Mouse (Mus musculus) limb, embryonic 15.5 days (tissue): Measurements from ENCODE around the gene Syk. TPM values are rescaled to one million over a fixed set of nuclear protein-coding genes. Genes with fewer than 3 reads are reported as not detected.

Experiments
- ATAC-seq: fragments of 200-750 bp; cut with Nextera tagmentation; 2 replicates; pipeline ENCODE4 v1.8.0; 2017; ENCODE audit warnings: low read depth, moderate TSS enrichment; ENCODE audit not compliant: insufficient number of reproducible peaks, low FRiP score, low TSS enrichment
- H3K27ac ChIP-seq: fragments of 300-500 bp; sonication (generic); 2 replicates; pipeline ENCODE4 v1.5.1; 2015; ENCODE audit warnings: moderate library complexity, mild to moderate bottlenecking, inconsistent platforms
- H3K27me3 ChIP-seq: fragments of 300-500 bp; sonication (generic); 2 replicates; pipeline ENCODE4 v1.6.1; 2015; ENCODE audit warnings: inconsistent platforms
- H3K36me3 ChIP-seq: fragments of 300-500 bp; sonication (generic); 2 replicates; pipeline ENCODE4 v1.6.1; 2015; ENCODE audit warnings: inconsistent platforms
- H3K4me1 ChIP-seq: fragments of 300-500 bp; sonication (generic); 2 replicates; pipeline ENCODE4 v1.6.1; 2015; ENCODE audit warnings: inconsistent platforms
- H3K4me2 ChIP-seq: fragments of 300-500 bp; sonication (generic); 2 replicates; pipeline ENCODE4 v1.6.1; 2015; ENCODE audit warnings: mild to moderate bottlenecking, inconsistent platforms
- H3K4me3 ChIP-seq: fragments of 300-500 bp; sonication (generic); 2 replicates; pipeline ENCODE4 v1.5.1; 2015; ENCODE audit warnings: mild to moderate bottlenecking, inconsistent platforms
- H3K9ac ChIP-seq: fragments of 300-500 bp; sonication (generic); 2 replicates; pipeline ENCODE4 v1.6.1; 2015; ENCODE audit warnings: inconsistent platforms
- H3K9me3 ChIP-seq: fragments of 300-500 bp; sonication (generic); 2 replicates; pipeline ENCODE4 v1.6.1; 2016; ENCODE audit warnings: inconsistent platforms
- WGBS: fragments of 180-500 bp; shearing (Covaris S2); methylation state at CpG from one replicate; pipeline ENCODE4 v1.1.7; 2015; 5-methylcytosine and 5-hydroxymethylcytosine counted together
- polyA plus RNA-seq: library from polyadenylated mRNA; unstranded; fragments of >200 nt; fragmentation: Nextera tagmentation; extraction: Ambion mirVana; gene quantifications from 2 replicates; pipeline ENCODE4 v1.2.1, GENCODE M21; 2015

The Syk gene
- polyA plus RNA-seq, 1 experiment from 2014 or later = 2.9 TPM

DNA sequence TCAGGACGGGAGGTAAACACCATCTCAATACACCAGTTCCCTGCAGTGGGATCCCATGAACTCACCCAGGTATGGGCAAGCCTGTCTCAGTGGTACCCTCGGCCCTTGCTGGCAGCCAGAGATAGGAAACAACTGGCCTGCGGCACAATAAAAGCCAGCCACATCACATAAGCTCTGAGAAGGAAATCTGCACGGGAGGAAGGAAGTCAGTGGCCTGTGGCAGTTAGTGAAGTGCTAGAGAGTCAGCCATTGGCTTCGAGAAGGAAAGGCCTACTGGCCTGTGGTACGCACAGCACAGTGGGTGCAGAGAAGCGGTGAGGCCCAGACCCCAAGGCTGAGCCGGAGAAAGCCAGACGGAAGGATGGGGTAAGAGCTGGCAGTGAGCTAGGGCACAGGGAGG is 31.7 kb upstream of the Syk start:
- no peak overlapping the region for H3K27ac ChIP-seq
- 80% methylated on average over 9 of the region's 9 CpGs for WGBS
- no peaks in the 10 kb centered on the region for H3K4me1 ChIP-seq
- H3K4me3 ChIP-seq = no peak overlapping the region
- no peak for ATAC-seq
- no peaks in the 10 kb centered on the region for H3K27me3 ChIP-seq
- no peak overlapping the region for H3K4me2 ChIP-seq
- no peaks in the 10 kb centered on the region for H3K36me3 ChIP-seq
- H3K9me3 ChIP-seq = no peaks in the 10 kb centered on the region
- no peak overlapping the region for H3K9ac ChIP-seq

DNA sequence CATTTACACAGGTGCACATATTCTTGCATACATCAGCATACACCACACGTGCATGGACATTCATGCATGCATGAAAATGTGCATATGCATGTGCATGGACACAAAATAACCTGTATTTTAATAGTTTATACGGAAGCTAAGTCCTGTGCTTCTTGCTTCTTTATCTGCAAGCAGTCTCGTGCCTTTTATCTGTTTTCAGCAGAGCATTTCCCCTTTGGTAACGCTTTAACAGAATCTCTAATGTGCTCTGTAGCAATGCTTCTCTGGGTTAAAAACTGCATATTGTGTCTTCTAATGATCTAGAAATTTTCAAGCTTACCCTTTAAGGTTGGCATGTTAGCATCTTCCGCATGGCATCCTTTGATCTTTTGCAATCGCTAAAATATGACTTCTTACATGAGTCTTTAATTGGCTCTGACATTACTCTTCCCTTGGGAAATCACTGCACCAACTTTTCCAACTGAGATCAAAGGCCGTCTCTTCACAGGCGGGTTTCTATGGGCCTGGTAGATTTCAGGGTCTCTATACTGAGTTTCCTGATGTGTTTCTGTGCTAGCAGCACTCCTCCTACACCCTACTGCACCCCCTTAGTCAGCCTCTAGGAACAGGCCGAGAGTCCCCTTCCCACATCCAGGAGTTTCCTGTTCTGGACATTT is 30.0 kb upstream of the Syk start:
- H3K9ac ChIP-seq = no peak overlapping the region
- no peak overlapping the region for H3K27ac ChIP-seq
- no peaks in the 10 kb centered on the region for H3K9me3 ChIP-seq
- WGBS = 59% methylated on average over 9 of the region's 9 CpGs
- H3K4me2 ChIP-seq = no peak overlapping the region
- no peaks in the 10 kb centered on the region for H3K27me3 ChIP-seq
- no peaks in the 10 kb centered on the region for H3K36me3 ChIP-seq
- ATAC-seq = no peak
- H3K4me1 ChIP-seq = no peaks in the 10 kb centered on the region
- no peak overlapping the region for H3K4me3 ChIP-seq

DNA sequence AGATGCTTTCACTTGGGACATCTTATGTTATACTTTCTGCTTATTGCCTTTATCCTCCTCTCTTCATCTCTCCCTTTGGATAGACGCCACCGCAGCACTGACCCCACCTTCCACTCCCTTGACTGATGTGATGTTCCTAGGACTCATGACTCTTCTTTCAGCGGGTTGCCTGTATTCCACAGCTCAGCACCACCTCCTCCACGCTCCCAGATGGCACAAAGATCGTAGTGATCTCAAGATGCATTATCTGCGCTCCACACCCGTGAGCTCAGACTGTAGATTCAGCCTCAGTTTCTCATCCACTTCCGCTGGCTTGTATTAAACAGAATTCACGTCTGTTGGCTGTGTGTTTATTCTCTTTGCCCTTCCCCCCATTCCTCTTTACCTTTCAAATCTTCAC is 28.3 kb upstream of the Syk start:
- ATAC-seq = no peak
- no peak overlapping the region for H3K27ac ChIP-seq
- no peaks in the 10 kb centered on the region for H3K4me1 ChIP-seq
- no peak overlapping the region for H3K4me2 ChIP-seq
- no peaks in the 10 kb centered on the region for H3K36me3 ChIP-seq
- H3K4me3 ChIP-seq = no peak overlapping the region
- WGBS = 84% methylated on average over 9 of the region's 9 CpGs
- H3K9me3 ChIP-seq = no peaks in the 10 kb centered on the region
- no peak overlapping the region for H3K9ac ChIP-seq
- no peaks in the 10 kb centered on the region for H3K27me3 ChIP-seq

DNA sequence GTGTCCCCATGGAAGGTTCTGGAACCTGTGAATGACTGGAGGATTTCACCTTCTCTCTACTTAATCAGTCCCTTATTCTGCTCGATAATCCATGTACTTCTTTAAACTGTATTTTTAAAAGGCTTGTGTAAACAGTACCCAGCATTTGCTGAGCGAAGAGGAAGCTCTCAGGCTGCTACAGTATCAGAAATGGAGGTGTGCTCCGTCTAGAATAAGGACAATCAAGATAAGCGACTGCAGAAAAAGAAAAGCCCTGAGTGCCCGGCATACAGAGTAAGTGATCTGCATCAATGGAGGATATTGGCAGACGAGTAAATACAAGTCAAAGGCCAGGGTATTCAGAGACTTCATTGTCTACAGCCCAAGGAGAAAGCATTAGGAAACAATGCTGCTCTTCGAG is 25.6 kb upstream of the Syk start:
- no peaks in the 10 kb centered on the region for H3K9me3 ChIP-seq
- no peak overlapping the region for H3K4me3 ChIP-seq
- no peaks in the 10 kb centered on the region for H3K27me3 ChIP-seq
- H3K27ac ChIP-seq = no peak overlapping the region
- H3K9ac ChIP-seq = no peak overlapping the region
- H3K36me3 ChIP-seq = no peaks in the 10 kb centered on the region
- H3K4me1 ChIP-seq = peaks cover 13% of the 10 kb centered on the region; the same call in 1 of the 2 replicates
- WGBS = 81% methylated on average over 7 of the region's 7 CpGs
- H3K4me2 ChIP-seq = no peak overlapping the region
- ATAC-seq = no peak

DNA sequence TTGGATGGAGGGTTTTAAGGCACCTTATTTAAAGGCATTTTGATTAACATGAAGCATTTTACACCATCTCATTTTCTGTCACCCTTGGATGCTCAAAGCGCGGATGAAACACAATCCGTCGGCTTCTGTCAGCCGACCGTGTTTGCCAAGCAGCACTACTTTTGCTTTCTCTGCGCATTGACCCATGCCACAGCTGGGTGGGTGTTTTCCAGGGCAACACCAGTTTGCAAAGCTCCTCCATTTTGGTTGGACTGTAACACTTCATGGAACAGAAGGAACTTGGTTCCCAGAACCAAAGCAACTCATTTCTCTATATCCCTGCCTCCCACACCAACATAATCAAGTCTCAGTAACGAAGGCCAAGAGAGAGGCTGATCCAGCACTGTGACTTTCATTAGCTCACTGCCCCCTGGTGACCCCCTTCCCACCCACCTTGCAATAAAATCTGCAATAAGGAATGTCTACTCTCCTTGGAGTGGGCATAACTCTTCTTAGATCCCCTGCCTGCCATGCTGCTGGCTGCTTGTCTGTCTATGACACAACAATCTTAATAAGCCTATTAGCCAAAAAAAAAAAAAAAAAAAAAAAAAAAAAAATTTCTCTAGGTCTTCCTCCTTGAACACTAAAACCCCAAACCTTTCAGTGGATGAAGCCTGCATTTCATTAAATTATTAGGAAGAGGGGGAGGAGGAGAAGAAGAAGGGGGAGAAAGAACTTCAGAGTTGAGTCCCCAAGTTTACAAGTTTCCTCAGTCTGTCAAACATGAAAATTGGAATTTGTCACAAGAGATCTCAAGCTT is 21.4 kb upstream of the Syk start:
- no peak overlapping the region for H3K4me2 ChIP-seq
- WGBS = 78% methylated on average over 8 of the region's 8 CpGs

DNA sequence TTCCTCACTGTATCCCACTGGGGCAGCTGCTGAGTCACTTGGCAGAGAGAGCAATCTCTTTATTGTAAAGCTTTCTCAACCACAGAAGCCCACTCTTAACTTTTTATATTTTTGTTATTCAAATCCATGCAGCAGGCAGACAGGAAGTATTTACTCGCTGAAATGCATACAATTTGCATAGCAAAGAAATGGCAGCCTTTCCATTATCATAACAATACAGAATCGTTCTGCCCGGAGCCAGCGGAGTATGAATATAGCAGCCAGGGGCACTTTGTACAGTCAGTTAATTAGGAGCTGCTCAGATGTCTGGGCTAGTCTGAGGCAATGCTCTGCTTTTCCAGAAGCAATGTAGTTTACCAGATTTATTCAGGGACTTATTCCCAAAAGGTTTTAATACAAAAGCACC is 20.8 kb upstream of the Syk start:
- no peak overlapping the region for H3K4me2 ChIP-seq

More for the DNA sequence above, 21.4 kb upstream of the Syk start:
- no peak overlapping the region for H3K4me3 ChIP-seq
- H3K27ac ChIP-seq = no peak overlapping the region
- no peaks in the 10 kb centered on the region for H3K36me3 ChIP-seq
- H3K9ac ChIP-seq = no peak overlapping the region
- H3K9me3 ChIP-seq = no peaks in the 10 kb centered on the region
- H3K27me3 ChIP-seq = no peaks in the 10 kb centered on the region
- ATAC-seq = no peak
- peaks cover 13% of the 10 kb centered on the region; the same call in 1 of the 2 replicates for H3K4me1 ChIP-seq

DNA sequence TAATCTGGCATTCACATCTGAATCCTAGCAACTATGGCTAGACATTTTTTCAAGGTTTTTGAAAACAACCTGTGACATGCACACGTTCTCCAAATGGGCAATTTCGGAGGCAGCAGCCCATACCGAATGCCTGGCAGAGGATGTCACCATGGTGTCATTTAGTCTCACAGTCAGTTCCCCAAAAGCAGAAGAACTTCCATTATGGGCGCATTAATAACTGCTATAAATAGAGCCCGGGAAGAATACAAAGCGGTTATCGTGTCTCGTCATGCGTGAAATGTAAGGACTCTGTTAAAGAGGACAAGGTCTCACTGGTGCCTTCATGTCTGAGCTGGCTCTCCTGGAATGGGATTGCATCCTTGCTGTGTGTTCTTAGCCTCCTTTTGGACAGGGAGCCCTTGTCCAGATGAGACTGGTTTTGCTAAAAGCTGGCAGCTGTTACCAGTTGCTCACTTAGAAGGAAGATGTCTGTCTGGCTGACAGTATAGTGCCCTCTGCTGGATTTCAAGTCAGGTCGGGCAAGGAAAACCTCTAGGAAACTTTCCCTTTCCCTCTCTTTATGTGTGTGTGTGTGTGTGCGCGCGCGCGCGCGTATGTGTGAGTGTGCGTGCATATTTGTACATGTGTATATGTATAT is 17.8 kb upstream of the Syk start:
- no peak overlapping the region for H3K4me2 ChIP-seq
- H3K27me3 ChIP-seq = no peaks in the 10 kb centered on the region
- H3K9me3 ChIP-seq = no peaks in the 10 kb centered on the region
- no peak overlapping the region for H3K9ac ChIP-seq
- no peaks in the 10 kb centered on the region for H3K36me3 ChIP-seq
- no peak overlapping the region for H3K27ac ChIP-seq
- H3K4me3 ChIP-seq = no peak overlapping the region
- 86% methylated on average over 18 of the region's 18 CpGs for WGBS
- H3K4me1 ChIP-seq = peaks cover 13% of the 10 kb centered on the region; the same call in 1 of the 2 replicates
- no peak for ATAC-seq

More for the DNA sequence above, 20.8 kb upstream of the Syk start:
- no peaks in the 10 kb centered on the region for H3K9me3 ChIP-seq
- ATAC-seq = no peak
- no peak overlapping the region for H3K9ac ChIP-seq
- H3K4me1 ChIP-seq = peaks cover 13% of the 10 kb centered on the region; the same call in 1 of the 2 replicates
- no peaks in the 10 kb centered on the region for H3K36me3 ChIP-seq
- no peak overlapping the region for H3K4me3 ChIP-seq
- 35% methylated on average over 4 of the region's 4 CpGs for WGBS
- no peak overlapping the region for H3K27ac ChIP-seq
- no peaks in the 10 kb centered on the region for H3K27me3 ChIP-seq

DNA sequence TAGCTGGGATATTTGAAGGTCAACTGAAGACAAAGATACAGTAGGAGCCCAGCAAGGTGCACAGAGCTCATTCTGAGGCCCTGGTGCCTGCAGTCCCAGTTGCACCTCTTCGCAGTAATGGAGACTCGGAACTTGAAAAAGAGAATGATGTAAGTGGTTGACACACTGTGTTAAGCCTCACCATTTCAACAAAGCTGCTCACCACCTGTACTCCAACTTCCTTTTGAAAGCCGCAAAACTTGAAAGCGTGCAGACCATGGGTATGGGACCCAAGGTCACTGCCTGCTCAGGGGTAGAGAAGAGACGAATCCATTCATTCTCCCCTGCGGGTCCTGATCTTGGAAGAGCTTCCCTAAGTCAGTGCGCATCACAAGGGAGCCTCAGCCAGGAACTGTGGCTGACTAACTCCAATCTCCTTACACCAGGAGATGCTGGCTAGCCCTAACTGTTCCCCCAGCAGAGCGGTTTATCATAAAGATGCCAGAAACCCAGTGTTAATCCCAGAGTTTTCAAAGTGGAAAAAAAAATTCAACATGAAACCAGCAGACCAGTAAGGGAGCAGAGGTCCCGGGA is 16.7 kb upstream of the Syk start:
- H3K27me3 ChIP-seq = no peaks in the 10 kb centered on the region
- H3K36me3 ChIP-seq = no peaks in the 10 kb centered on the region
- WGBS = 85% methylated on average over 9 of the region's 9 CpGs
- no peak overlapping the region for H3K9ac ChIP-seq
- H3K4me1 ChIP-seq = peaks cover 9% of the 10 kb centered on the region; the same call in 1 of the 2 replicates
- ATAC-seq = no peak
- no peak overlapping the region for H3K4me2 ChIP-seq
- no peak overlapping the region for H3K27ac ChIP-seq
- H3K9me3 ChIP-seq = no peaks in the 10 kb centered on the region
- H3K4me3 ChIP-seq = no peak overlapping the region

DNA sequence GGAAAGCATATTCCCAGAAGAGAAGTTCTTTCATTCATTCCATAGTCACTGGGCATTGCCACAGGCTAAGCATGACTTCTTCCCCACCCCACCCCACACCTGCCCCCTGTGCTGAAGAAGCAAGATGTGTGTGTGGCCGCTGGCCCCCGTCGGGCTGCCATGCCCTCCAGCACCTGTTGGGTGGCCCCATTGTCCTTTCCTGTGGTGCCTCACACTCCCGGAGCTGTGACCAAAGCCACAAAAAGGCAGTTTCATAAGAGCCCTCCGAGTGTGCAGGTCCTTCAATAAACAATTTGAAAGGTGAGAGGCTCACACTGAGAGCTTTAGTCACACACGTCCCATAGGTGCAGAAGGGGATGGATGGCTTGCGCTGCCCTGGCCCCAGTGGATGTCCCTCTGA is 16.2 kb upstream of the Syk start:
- WGBS = 64% methylated on average over 7 of the region's 7 CpGs
- H3K4me2 ChIP-seq = no peak overlapping the region
- no peak overlapping the region for H3K27ac ChIP-seq
- H3K36me3 ChIP-seq = no peaks in the 10 kb centered on the region
- H3K9ac ChIP-seq = no peak overlapping the region
- no peaks in the 10 kb centered on the region for H3K27me3 ChIP-seq
- H3K4me1 ChIP-seq = 0 out of 2 replicates have a peak, but pooled peaks cover 4% of the 10 kb centered on the region
- H3K9me3 ChIP-seq = no peaks in the 10 kb centered on the region
- ATAC-seq = no peak
- no peak overlapping the region for H3K4me3 ChIP-seq

DNA sequence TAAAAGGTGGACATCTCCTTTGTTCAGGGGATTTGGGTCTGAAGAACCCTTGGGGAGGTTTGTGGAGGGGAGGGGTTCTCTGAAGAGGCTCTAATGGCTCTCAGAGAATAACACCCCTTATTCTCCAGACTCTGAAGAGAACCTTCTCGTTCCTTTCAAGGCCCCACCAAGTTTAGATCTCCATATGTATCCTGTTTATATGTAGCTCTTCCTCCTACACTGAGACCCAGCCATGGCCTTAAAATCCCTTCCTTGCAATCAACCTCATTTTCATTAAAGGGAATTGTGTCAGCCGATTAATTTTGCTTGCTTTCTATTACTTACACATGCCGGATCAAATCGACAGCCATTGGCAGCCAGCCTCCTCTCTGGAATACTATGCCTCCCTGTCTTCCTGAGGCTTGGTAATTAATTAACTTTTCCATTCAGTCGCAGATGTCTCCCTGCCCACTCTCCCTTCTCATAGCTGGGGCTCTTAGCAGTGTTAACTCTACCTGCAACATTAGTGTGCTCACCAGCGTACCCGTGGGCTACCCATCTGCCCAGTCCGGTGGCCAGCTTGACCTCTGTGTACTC is 13.7 kb upstream of the Syk start:
- H3K9me3 ChIP-seq = no peaks in the 10 kb centered on the region
- no peak overlapping the region for H3K9ac ChIP-seq
- H3K27ac ChIP-seq = no peak overlapping the region
- WGBS = 64% methylated on average over 8 of the region's 8 CpGs
- H3K4me2 ChIP-seq = no peak overlapping the region
- H3K27me3 ChIP-seq = no peaks in the 10 kb centered on the region
- no peaks in the 10 kb centered on the region for H3K36me3 ChIP-seq
- H3K4me1 ChIP-seq = no peaks in the 10 kb centered on the region
- H3K4me3 ChIP-seq = no peak overlapping the region
- ATAC-seq = no peak

DNA sequence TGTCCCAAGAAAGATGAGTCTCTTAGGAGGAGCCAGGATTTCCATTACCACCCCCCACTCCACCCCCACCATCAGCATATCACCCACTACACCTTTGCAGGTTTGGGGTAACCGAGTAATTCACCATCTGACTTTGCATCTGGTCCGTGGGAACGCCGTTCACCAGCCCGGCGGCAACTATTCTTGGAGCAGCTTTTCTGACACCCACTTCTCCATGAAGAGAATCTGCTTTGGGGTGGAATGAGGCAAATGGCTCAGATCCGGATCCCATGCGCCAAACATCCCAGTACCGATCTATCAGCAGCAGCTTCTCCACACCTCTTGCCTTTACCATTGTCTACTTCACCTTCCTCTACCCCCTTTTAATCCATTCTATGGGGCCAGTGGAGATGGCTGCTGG is 12.7 kb upstream of the Syk start:
- H3K4me2 ChIP-seq = no peak overlapping the region
- no peak for ATAC-seq
- H3K4me3 ChIP-seq = no peak overlapping the region
- no peak overlapping the region for H3K9ac ChIP-seq
- no peaks in the 10 kb centered on the region for H3K4me1 ChIP-seq
- H3K27ac ChIP-seq = no peak overlapping the region
- H3K27me3 ChIP-seq = no peaks in the 10 kb centered on the region
- no peaks in the 10 kb centered on the region for H3K9me3 ChIP-seq
- no peaks in the 10 kb centered on the region for H3K36me3 ChIP-seq
- 86% methylated on average over 9 of the region's 9 CpGs for WGBS
